Mouse (Mus musculus): ENCODE data around the gene Plxna4.

- TF ChIP-seq CTCF (IDR thresholded peaks at IDR 0.05; ENCODE audit: low read depth, low read length) = no peak
- no peak for TF ChIP-seq POLR2A (IDR thresholded peaks at IDR 0.05; ENCODE audit: borderline replicate concordance, low read depth, low read length)
Measured at GRCm38 (mm10) chr6:32384423-32384822, 203.6 kb downstream of the Plxna4 start.
